Mouse (Mus musculus): ENCODE results near the gene Lmf1.

Gene Lmf1

GRCm38 (mm10) chr17:25688922-25689321, 110.0 kb downstream of the Lmf1 start:
- no peak for DNase-seq (ENCODE audit: extremely low spot score, low read depth, low spot score)

GRCm38 (mm10) chr17:25696263-25696662, 117.4 kb downstream of the Lmf1 start:
- DNase-seq (ENCODE audit: extremely low spot score, low read depth, low spot score): no peak

- DNase-seq (ENCODE audit: extremely low spot score, low read depth, low spot score): peak; percentile 84
These were observed 119.6 kb downstream of the Lmf1 start for GRCm38 (mm10) chr17:25698446-25698845.

- DNase-seq (ENCODE audit: extremely low spot score, low read depth, low spot score): no peak
These were observed 122.1 kb downstream of the Lmf1 start for GRCm38 (mm10) chr17:25700863-25701496.

GRCm38 (mm10) chr17:25709994-25710393, 131.1 kb downstream of the Lmf1 start:
- DNase-seq (ENCODE audit: extremely low spot score, low read depth, low spot score): no peak

- no peak for DNase-seq (ENCODE audit: extremely low spot score, low read depth, low spot score)
These were observed 132.3 kb downstream of the Lmf1 start for GRCm38 (mm10) chr17:25711136-25711535.

Measured in hindlimb bud, embryonic 11.5 days (tissue).